Mouse (Mus musculus) kidney, postnatal 0 days (tissue): Measurements from ENCODE around the gene Gm17455. TPM values are rescaled to one million over a fixed set of nuclear protein-coding genes. Genes with fewer than 3 reads are reported as not detected.

Experiments used
- ATAC-seq: fragments of 200-750 bp; cut with Nextera tagmentation; replicated peaks from 2 replicates; pipeline ENCODE4 v1.8.0; 2017; ENCODE audit warnings: low read depth, moderate number of reproducible peaks, moderate TSS enrichment, moderate library complexity; ENCODE audit not compliant: low FRiP score
- DNase-seq: peaks from one replicate; pipeline ENCODE4 v3.0.0-alpha.2; 2016; ENCODE audit warnings: low spot score
- H3K27ac ChIP-seq: fragments of 300-500 bp; sonication (generic); 2 replicates; pipeline ENCODE4 v1.5.1; 2014; ENCODE audit warnings: mild to moderate bottlenecking
- H3K27me3 ChIP-seq: fragments of 300-500 bp; sonication (generic); 2 replicates; pipeline ENCODE4 v1.6.1; 2014; ENCODE audit warnings: low read length, mixed read lengths; ENCODE audit not compliant: insufficient read depth
- H3K36me3 ChIP-seq: fragments of 300-500 bp; sonication (generic); 2 replicates; pipeline ENCODE4 v1.6.1; 2014; ENCODE audit warnings: low read length, mixed read lengths; ENCODE audit not compliant: insufficient read depth
- H3K4me1 ChIP-seq: fragments of 300-500 bp; sonication (generic); replicated peaks from 2 replicates; pipeline ENCODE4 v1.6.1; 2014; ENCODE audit warnings: antibody characterized with exemption, low read length, mixed read lengths; ENCODE audit not compliant: insufficient read depth
- H3K4me2 ChIP-seq: fragments of 300-500 bp; sonication (generic); 2 replicates; pipeline ENCODE4 v1.6.1; 2014; ENCODE audit warnings: mild to moderate bottlenecking, low read length, moderate library complexity, mixed read lengths
- H3K4me3 ChIP-seq: fragments of 300-500 bp; sonication (generic); replicated peaks from 2 replicates; pipeline ENCODE4 v1.5.1; 2014; ENCODE audit warnings: low read depth, low read length
- H3K9ac ChIP-seq: fragments of 300-500 bp; sonication (generic); 2 replicates; pipeline ENCODE4 v1.6.1; 2014; ENCODE audit warnings: low read depth, low read length
- H3K9me3 ChIP-seq: fragments of 300-500 bp; sonication (generic); replicated peaks from 2 replicates; pipeline ENCODE4 v1.6.1; 2016; ENCODE audit warnings: low read length, inconsistent platforms, mixed read lengths
- CTCF ChIP-seq: IDR thresholded peaks from 2 replicates; pipeline ENCODE4 v1.5.1; 2016; ENCODE audit warnings: antibody characterized with exemption, low read depth, mild to moderate bottlenecking, moderate library complexity
- WGBS: fragments of 180-500 bp; shearing (Covaris S2); extraction: QIAGEN DNeasy Blood & Tissue Kit; methylation state at CpG from one replicate; pipeline ENCODE4 v1.1.7; 2014; 5-methylcytosine and 5-hydroxymethylcytosine counted together
- polyA plus RNA-seq: library from polyadenylated mRNA; unstranded; fragments of >200 nt; fragmentation: Nextera tagmentation; extraction: Ambion mirVana; gene quantifications from 2 replicates; pipeline ENCODE4 v1.2.1, GENCODE M21; 2015

Gene Gm17455
- polyA plus RNA-seq, 1 experiment from 2014 or later, result 0.84 TPM

DNA sequence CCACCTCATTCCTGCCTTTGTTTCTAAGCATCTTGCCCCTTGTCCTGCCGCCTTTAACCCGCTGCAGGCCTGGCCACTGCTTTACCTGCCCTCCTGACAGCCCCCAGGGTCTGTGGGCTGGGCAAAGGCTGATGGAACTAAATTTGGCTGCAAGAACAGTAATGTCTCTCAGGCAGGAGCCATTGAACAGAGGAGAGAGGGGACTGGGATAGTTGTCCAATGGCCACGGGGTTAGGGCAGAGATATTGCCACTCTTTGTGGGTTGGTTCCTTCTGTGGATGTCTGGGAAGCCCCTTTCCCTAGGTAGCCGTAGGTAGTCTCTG, 45.6 kb upstream of the Gm17455 start:
- ATAC-seq, result no peak
- Histone ChIP-seq H3K27ac (no peak overlapping the region), H3K9ac (no peak overlapping the region), H3K36me3 (no peaks in the 10 kb centered on the region), H3K4me2 (no peak overlapping the region), H3K27me3 (no peaks in the 10 kb centered on the region), H3K9me3 (no peaks in the 10 kb centered on the region), H3K4me3 (no peak overlapping the region), H3K4me1 (peaks cover 7% of the 10 kb centered on the region)
- TF ChIP-seq CTCF, result no peak
- 95% methylated on average over 4 of the region's 4 CpGs for WGBS
- no peak for DNase-seq

DNA sequence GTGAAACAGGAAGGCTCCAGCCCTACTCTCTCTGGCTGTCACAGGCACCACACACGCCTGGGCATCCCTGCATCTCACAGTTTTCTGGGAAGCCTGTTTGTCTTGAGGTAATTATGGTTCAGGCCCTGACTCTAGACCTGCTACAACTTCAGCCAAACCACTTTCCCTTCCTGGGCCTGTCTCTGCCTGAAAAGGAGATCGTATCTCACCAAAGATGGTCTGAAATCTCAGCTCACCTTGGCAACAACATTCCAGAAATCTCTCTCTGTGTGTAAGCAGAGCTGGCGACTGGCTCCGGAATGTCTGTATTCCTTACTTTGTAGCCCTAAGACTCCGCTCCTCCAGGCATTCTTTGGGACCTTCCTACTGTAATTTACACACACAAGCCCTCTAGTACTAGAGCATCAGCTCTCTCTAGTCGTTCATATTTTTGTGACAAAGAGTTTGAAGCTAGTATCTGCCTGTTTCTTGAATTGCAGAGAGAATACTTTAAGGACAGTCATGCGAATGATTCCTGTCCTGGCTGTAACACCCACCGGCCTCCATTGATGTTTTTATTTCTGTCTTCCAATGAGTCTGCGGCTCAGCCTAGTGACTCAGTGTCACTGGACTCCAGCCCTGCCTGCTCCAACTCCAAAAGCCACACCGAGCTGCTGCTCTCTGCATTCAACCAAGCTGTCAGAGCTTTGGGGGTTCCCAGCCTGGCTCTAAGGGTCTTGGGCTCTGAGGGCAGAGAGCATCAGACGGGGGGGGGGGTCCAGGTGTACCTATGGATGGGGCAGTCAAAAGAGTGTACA, 44.4 kb upstream of the Gm17455 start:
- 0 out of 2 replicates have a peak overlapping the region, but pooled peaks have one; percentile 25 for H3K27ac ChIP-seq

DNA sequence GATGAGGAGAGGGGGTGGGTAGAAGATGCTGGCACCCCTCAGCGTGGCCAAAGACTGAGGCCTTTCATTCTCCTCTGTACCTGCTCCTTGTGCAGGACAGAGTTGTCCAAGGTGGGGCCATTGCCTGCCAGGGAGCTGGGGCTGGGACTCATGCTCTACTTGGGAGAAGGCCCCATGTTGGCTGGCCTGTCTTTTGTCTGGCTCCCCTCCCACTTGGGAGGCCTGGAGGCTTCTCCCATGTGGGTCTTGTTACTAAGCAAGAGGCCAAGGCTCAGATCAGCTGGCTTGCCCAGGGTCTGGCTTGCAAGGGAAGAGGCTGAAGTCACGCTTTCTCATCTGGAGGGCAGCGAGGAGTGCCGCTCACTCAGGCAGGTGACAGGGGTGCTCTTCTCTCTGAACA, 42.1 kb upstream of the Gm17455 start:
- H3K9ac ChIP-seq, result no peak overlapping the region
- no peaks in the 10 kb centered on the region for H3K36me3 ChIP-seq
- no peak overlapping the region for H3K4me2 ChIP-seq
- peaks cover 5% of the 10 kb centered on the region; the same call in 1 of the 2 replicates for H3K4me1 ChIP-seq
- WGBS, result 72% methylated on average over 4 of the region's 4 CpGs
- no peak for ATAC-seq
- no peaks in the 10 kb centered on the region for H3K27me3 ChIP-seq
- H3K27ac ChIP-seq, result no peak overlapping the region
- no peak for TF ChIP-seq CTCF
- no peak overlapping the region for H3K4me3 ChIP-seq
- no peak for DNase-seq
- H3K9me3 ChIP-seq, result no peaks in the 10 kb centered on the region

More for the DNA sequence above, 44.4 kb upstream of the Gm17455 start:
- no peaks in the 10 kb centered on the region for H3K27me3 ChIP-seq
- H3K9ac ChIP-seq, result no peak overlapping the region
- WGBS, result 45% methylated on average over 11 of the region's 11 CpGs
- DNase-seq (peak; percentile 46), ATAC-seq (no peak)
- H3K4me1 ChIP-seq, result peaks cover 7% of the 10 kb centered on the region
- H3K4me2 ChIP-seq, result no peak overlapping the region
- H3K9me3 ChIP-seq, result no peaks in the 10 kb centered on the region
- H3K4me3 ChIP-seq, result no peak overlapping the region
- H3K36me3 ChIP-seq, result no peaks in the 10 kb centered on the region
- TF ChIP-seq CTCF, result no peak

DNA sequence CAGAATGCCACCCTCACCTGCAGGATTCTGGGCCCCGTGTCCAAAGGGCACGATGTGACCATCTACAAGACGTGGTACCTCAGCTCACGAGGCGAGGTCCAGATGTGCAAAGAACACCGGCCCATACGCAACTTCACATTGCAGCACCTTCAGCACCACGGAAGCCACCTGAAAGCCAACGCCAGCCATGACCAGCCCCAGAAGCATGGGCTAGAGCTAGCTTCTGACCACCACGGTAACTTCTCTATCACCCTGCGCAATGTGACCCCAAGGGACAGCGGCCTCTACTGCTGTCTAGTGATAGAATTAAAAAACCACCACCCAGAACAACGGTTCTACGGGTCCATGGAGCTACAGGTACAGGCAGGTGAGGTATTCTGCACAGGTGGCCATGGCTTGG, 41.6 kb upstream of the Gm17455 start:
- no peak for DNase-seq
- peaks cover 5% of the 10 kb centered on the region; the same call in 1 of the 2 replicates for H3K4me1 ChIP-seq
- no peak for ATAC-seq
- TF ChIP-seq CTCF, result no peak
- no peaks in the 10 kb centered on the region for H3K27me3 ChIP-seq
- H3K4me2 ChIP-seq, result no peak overlapping the region
- no peak overlapping the region for H3K27ac ChIP-seq
- no peak overlapping the region for H3K4me3 ChIP-seq
- H3K9ac ChIP-seq, result no peak overlapping the region
- no peaks in the 10 kb centered on the region for H3K36me3 ChIP-seq
- no peaks in the 10 kb centered on the region for H3K9me3 ChIP-seq
- WGBS, result 97% methylated on average over 14 of the region's 14 CpGs

DNA sequence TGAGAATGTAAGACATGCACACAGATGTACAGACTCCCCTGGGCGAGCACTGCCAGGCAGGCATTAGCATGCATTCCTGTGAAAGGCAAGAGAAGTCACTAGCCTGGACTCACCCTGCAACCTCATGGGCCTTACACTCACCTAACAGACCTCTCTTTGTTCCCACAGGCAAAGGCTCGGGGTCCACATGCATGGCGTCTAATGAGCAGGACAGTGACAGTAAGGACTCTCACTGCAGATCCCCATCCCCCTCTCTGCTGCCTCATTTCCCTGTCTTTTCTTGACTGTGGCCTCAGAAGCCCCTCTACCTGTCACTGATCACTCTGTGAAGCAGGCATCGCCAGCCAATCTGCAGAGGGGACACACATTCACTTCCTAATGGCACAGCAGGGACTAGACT, 40.8 kb upstream of the Gm17455 start:
- Histone ChIP-seq H3K4me1 (peaks cover 5% of the 10 kb centered on the region; the same call in 1 of the 2 replicates), H3K4me3 (no peak overlapping the region), H3K4me2 (no peak overlapping the region), H3K9me3 (no peaks in the 10 kb centered on the region), H3K36me3 (no peaks in the 10 kb centered on the region), H3K27me3 (no peaks in the 10 kb centered on the region), H3K9ac (no peak overlapping the region), H3K27ac (no peak overlapping the region)
- DNase-seq (no peak), ATAC-seq (no peak)
- TF ChIP-seq CTCF, result no peak
- 56% methylated on average over 4 of the region's 4 CpGs for WGBS

DNA sequence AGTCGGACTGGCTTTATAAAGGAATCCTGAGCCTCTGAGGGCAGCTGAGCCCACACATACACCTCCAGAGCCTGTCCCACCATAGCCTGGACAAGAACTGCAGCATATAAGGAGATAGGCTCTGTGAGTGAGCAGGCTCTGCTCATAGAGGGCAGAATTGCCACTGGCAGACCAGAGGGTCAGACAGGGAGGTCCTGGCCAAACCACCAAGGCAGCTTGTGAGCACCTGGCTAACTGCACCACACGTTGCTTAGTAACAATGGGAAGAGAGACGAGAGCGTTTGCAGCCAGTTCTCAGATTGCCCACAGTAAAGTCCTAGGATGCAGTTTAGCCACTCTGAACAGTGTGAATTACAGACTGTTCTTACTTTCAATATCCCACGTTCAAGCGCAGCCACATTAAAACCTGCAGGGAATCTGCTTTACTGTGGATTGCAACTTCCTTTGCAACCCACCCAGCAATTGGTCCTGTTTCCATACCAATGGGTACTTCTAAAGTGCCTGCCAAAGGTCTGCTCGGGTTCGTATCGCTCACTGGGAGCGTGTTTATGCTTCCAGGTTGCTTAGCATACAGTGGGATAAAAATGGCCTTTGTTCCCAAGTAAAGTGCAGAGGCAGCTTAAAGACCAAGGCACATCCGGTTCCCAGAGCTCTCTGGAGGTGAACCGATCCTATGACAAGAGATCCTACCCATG, 37.8 kb upstream of the Gm17455 start:
- H3K9ac ChIP-seq, result no peak overlapping the region
- H3K4me2 ChIP-seq, result no peak overlapping the region
- 44% methylated on average over 12 of the region's 12 CpGs for WGBS
- H3K9me3 ChIP-seq, result no peaks in the 10 kb centered on the region
- H3K27me3 ChIP-seq, result no peaks in the 10 kb centered on the region
- no peaks in the 10 kb centered on the region for H3K36me3 ChIP-seq
- TF ChIP-seq CTCF, result no peak
- DNase-seq (no peak), ATAC-seq (no peak)
- H3K4me1 ChIP-seq, result 0 out of 2 replicates have a peak, but pooled peaks cover 5% of the 10 kb centered on the region
- no peak overlapping the region for H3K4me3 ChIP-seq
- H3K27ac ChIP-seq, result 0 out of 2 replicates have a peak overlapping the region, but pooled peaks have one; percentile 31
